Mouse (Mus musculus) neural tube, embryonic 12.5 days (tissue): ENCODE measurements around the gene H1f0. TPM values are rescaled to one million over a fixed set of nuclear protein-coding genes. Genes with fewer than 3 reads are reported as not detected.
"Not testable (repeated sequence)": the region's sequence is repeated elsewhere in the genome, so short reads cannot be mapped to it uniquely, and the experiment has no call there.

Experiments used
- ATAC-seq: fragments of 200-750 bp; cut with Nextera tagmentation; 2 replicates; pipeline ENCODE4 v1.8.0; 2017; ENCODE audit warnings: low read depth, mild to moderate bottlenecking, moderate TSS enrichment, moderate library complexity; ENCODE audit not compliant: low FRiP score
- H3K27ac ChIP-seq: fragments of 300-500 bp; sonication (generic); 2 replicates; pipeline ENCODE4 v1.5.1; 2016
- H3K27me3 ChIP-seq: fragments of 300-500 bp; sonication (generic); replicated peaks from 2 replicates; pipeline ENCODE4 v1.6.1; 2016; ENCODE audit warnings: mild to moderate bottlenecking
- H3K36me3 ChIP-seq: fragments of 300-500 bp; sonication (generic); 2 replicates; pipeline ENCODE4 v1.6.1; 2016; ENCODE audit warnings: mild to moderate bottlenecking
- H3K4me1 ChIP-seq: fragments of 300-500 bp; sonication (generic); 2 replicates; pipeline ENCODE4 v1.6.1; 2016
- H3K4me2 ChIP-seq: fragments of 300-500 bp; sonication (generic); replicated peaks from 2 replicates; pipeline ENCODE4 v1.6.1; 2016; ENCODE audit warnings: mild to moderate bottlenecking
- H3K4me3 ChIP-seq: fragments of 300-500 bp; sonication (generic); 2 replicates; pipeline ENCODE4 v1.5.1; 2016
- H3K9ac ChIP-seq: fragments of 300-500 bp; sonication (generic); 2 replicates; pipeline ENCODE4 v1.6.1; 2016; ENCODE audit warnings: mild to moderate bottlenecking
- H3K9me3 ChIP-seq: fragments of 300-500 bp; sonication (generic); 2 replicates; pipeline ENCODE4 v1.6.1; 2016; ENCODE audit warnings: mild to moderate bottlenecking
- WGBS: fragments of 180-500 bp; shearing (Covaris S2); methylation state at CpG from one replicate; pipeline ENCODE4 v1.1.7; 2016; 5-methylcytosine and 5-hydroxymethylcytosine counted together
- polyA plus RNA-seq: library from polyadenylated mRNA; unstranded; fragments of >200 nt; fragmentation: Nextera tagmentation; extraction: Ambion mirVana; gene quantifications from 2 replicates; pipeline ENCODE4 v1.2.1, GENCODE M21; 2016

Gene H1f0
- polyA plus RNA-seq, 1 experiment from 2014 or later = 487 TPM

- Histone ChIP-seq H3K9ac (peak overlapping the region; percentile 100), H3K27me3 (no peaks in the 10 kb centered on the region), H3K4me3 (peak overlapping the region; percentile 80), H3K36me3 (no peaks in the 10 kb centered on the region), H3K4me1 (peaks cover 45% of the 10 kb centered on the region), H3K4me2 (peak overlapping the region; percentile 99), H3K27ac (peak overlapping the region; percentile 94), H3K9me3 (no peaks in the 10 kb centered on the region)
- ATAC-seq = peak; percentile 37
- 6% methylated on average over 46 of the region's 46 CpGs for WGBS
Measured at GRCm38 (mm10) chr15:79027291-79028205, 702 bp upstream of the H1f0 start.

GRCm38 (mm10) chr15:79028823-79029484 is 704 bp downstream of the H1f0 start:
- Histone ChIP-seq H3K9me3 (no peaks in the 10 kb centered on the region), H3K27ac (peak overlapping the region; percentile 94), H3K9ac (peak overlapping the region; percentile 100), H3K4me1 (peaks cover 45% of the 10 kb centered on the region), H3K4me2 (peak overlapping the region; percentile 99), H3K27me3 (no peaks in the 10 kb centered on the region), H3K36me3 (peaks cover 2% of the 10 kb centered on the region; the same call in 1 of the 2 replicates), H3K4me3 (peak overlapping the region; percentile 80)
- 30% methylated on average over 16 of the region's 16 CpGs for WGBS
- ATAC-seq = no peak

- peaks cover 45% of the 10 kb centered on the region for H3K4me1 ChIP-seq
- peak overlapping the region; percentile 99 for H3K4me2 ChIP-seq
- peak overlapping the region; percentile 100 for H3K9ac ChIP-seq
- peak overlapping the region; percentile 80 for H3K4me3 ChIP-seq
- H3K27ac ChIP-seq = no peak overlapping the region
- ATAC-seq = no peak
- H3K9me3 ChIP-seq = no peaks in the 10 kb centered on the region
- 9% methylated on average over 11 of the region's 11 CpGs for WGBS
- peaks cover 2% of the 10 kb centered on the region; the same call in 1 of the 2 replicates for H3K36me3 ChIP-seq
- H3K27me3 ChIP-seq = no peaks in the 10 kb centered on the region
Measured at GRCm38 (mm10) chr15:79029519-79030241, 1.4 kb downstream of the H1f0 start.

- Histone ChIP-seq H3K4me1 (peaks cover 38% of the 10 kb centered on the region), H3K9ac (peak overlapping the region; percentile 100), H3K36me3 (peaks cover 8% of the 10 kb centered on the region; the same call in 1 of the 2 replicates), H3K27me3 (no peaks in the 10 kb centered on the region), H3K27ac (no peak overlapping the region), H3K4me2 (peak overlapping the region; percentile 99), H3K9me3 (no peaks in the 10 kb centered on the region), H3K4me3 (peak overlapping the region; percentile 80)
- under 1% methylated on average over 52 of the region's 52 CpGs for WGBS
- peak; percentile 69 for ATAC-seq
Measured at GRCm38 (mm10) chr15:79030551-79031435, 2.5 kb downstream of the H1f0 start.

GRCm38 (mm10) chr15:79031908-79032307 is 3.7 kb downstream of the H1f0 start:
- not testable (repeated sequence) for H3K9ac ChIP-seq, H3K27ac ChIP-seq, H3K9me3 ChIP-seq, ATAC-seq, H3K4me3 ChIP-seq, H3K27me3 ChIP-seq
- Histone ChIP-seq H3K36me3 (peaks cover 18% of the 10 kb centered on the region), H3K4me1 (peaks cover 33% of the 10 kb centered on the region), H3K4me2 (peak overlapping the region; percentile 24)
- WGBS = 74% methylated on average over 5 of the region's 5 CpGs

- 13% methylated on average over 14 of the region's 14 CpGs for WGBS
- Histone ChIP-seq H3K4me3 (no peak overlapping the region), H3K27ac (no peak overlapping the region), H3K4me1 (peaks cover 15% of the 10 kb centered on the region), H3K9me3 (no peaks in the 10 kb centered on the region), H3K27me3 (peaks cover 40% of the 10 kb centered on the region), H3K4me2 (no peak overlapping the region; the same call in 1 of the 2 replicates), H3K36me3 (peaks cover 18% of the 10 kb centered on the region), H3K9ac (no peak overlapping the region)
- no peak; the same call in 1 of the 2 replicates for ATAC-seq
Measured at GRCm38 (mm10) chr15:79037913-79038328, 9.7 kb downstream of the H1f0 start.

- no peaks in the 10 kb centered on the region for H3K9me3 ChIP-seq
- H3K4me2 ChIP-seq = no peak overlapping the region
- peaks cover 19% of the 10 kb centered on the region for H3K4me1 ChIP-seq
- no peak overlapping the region for H3K27ac ChIP-seq
- no peak overlapping the region for H3K9ac ChIP-seq
- WGBS = 62% methylated on average over 10 of the region's 10 CpGs
- H3K4me3 ChIP-seq = no peak overlapping the region
- ATAC-seq = no peak
- peaks cover 18% of the 10 kb centered on the region for H3K36me3 ChIP-seq
- peaks cover 44% of the 10 kb centered on the region for H3K27me3 ChIP-seq
Measured at GRCm38 (mm10) chr15:79038331-79038730, 10.1 kb downstream of the H1f0 start.

- peaks cover 22% of the 10 kb centered on the region for H3K4me1 ChIP-seq
- H3K9me3 ChIP-seq = no peaks in the 10 kb centered on the region
- peaks cover 49% of the 10 kb centered on the region for H3K27me3 ChIP-seq
- no peak overlapping the region for H3K4me2 ChIP-seq
- 24% methylated on average over 7 of the region's 7 CpGs for WGBS
- no peak overlapping the region for H3K27ac ChIP-seq
- no peak overlapping the region for H3K9ac ChIP-seq
- ATAC-seq = no peak; the same call in 1 of the 2 replicates
- no peak overlapping the region for H3K4me3 ChIP-seq
- H3K36me3 ChIP-seq = peaks cover 16% of the 10 kb centered on the region
Measured at GRCm38 (mm10) chr15:79038853-79039252, 10.6 kb downstream of the H1f0 start.

- Histone ChIP-seq H3K4me2 (peak overlapping the region; percentile 56), H3K4me1 (peaks cover 31% of the 10 kb centered on the region), H3K36me3 (peaks cover 11% of the 10 kb centered on the region), H3K27ac (no peak overlapping the region), H3K27me3 (peaks cover 50% of the 10 kb centered on the region), H3K4me3 (no peak overlapping the region; the same call in 1 of the 2 replicates), H3K9ac (0 out of 2 replicates have a peak overlapping the region, but pooled peaks have one; percentile 5), H3K9me3 (no peaks in the 10 kb centered on the region)
- WGBS = 21% methylated on average over 23 of the region's 24 CpGs
- no peak for ATAC-seq
Measured at GRCm38 (mm10) chr15:79040501-79041416, 12.5 kb downstream of the H1f0 start.

- H3K27me3 ChIP-seq = peaks cover 50% of the 10 kb centered on the region
- H3K27ac ChIP-seq = no peak within 1 kb of the TSS
Measured at GRCm38 (mm10) chr15:79041585-79041984, 13.3 kb downstream of the H1f0 start, which contains the start of gene Galr3. Galr3 (plus strand) TSS chr15:79041885.

More at GRCm38 (mm10) chr15:79041585-79041984, 13.3 kb downstream of the H1f0 start, which contains the start of gene Galr3:
- 76% methylated on average over 6 of the region's 6 CpGs for WGBS
- ATAC-seq = no peak
- Histone ChIP-seq H3K36me3 (peaks cover 2% of the 10 kb centered on the region; the same call in 1 of the 2 replicates), H3K4me3 (peak within 1 kb of the TSS; percentile 51), H3K4me1 (peaks cover 31% of the 10 kb centered on the region), H3K9me3 (no peaks in the 10 kb centered on the region), H3K4me2 (peak within 1 kb of the TSS; percentile 92), H3K9ac (peak within 1 kb of the TSS; percentile 51; the same call in 1 of the 2 replicates)
